Mouse (Mus musculus) hindbrain, embryonic 13.5 days (tissue): ENCODE results near the gene Suox. TPM values are rescaled to one million over a fixed set of nuclear protein-coding genes. Genes with fewer than 3 reads are reported as not detected.

Source experiments
- ATAC-seq: fragments of 200-750 bp; cut with Nextera tagmentation; 2 replicates; pipeline ENCODE4 v1.8.0; 2017; ENCODE audit warnings: moderate TSS enrichment; ENCODE audit not compliant: low FRiP score
- H3K27ac ChIP-seq: fragments of 300-500 bp; sonication (generic); 2 replicates; pipeline ENCODE4 v1.5.1; 2015; ENCODE audit warnings: inconsistent platforms, mild to moderate bottlenecking, moderate library complexity
- H3K27me3 ChIP-seq: fragments of 300-500 bp; sonication (generic); 2 replicates; pipeline ENCODE4 v1.6.1; 2015; ENCODE audit warnings: mild to moderate bottlenecking, inconsistent platforms
- H3K36me3 ChIP-seq: fragments of 300-500 bp; sonication (generic); 2 replicates; pipeline ENCODE4 v1.6.1; 2015; ENCODE audit warnings: mild to moderate bottlenecking, inconsistent platforms
- H3K4me1 ChIP-seq: fragments of 300-500 bp; sonication (generic); replicated peaks from 2 replicates; pipeline ENCODE4 v1.6.1; 2015; ENCODE audit warnings: inconsistent platforms
- H3K4me2 ChIP-seq: fragments of 300-500 bp; sonication (generic); 2 replicates; pipeline ENCODE4 v1.6.1; 2015; ENCODE audit warnings: inconsistent platforms, mild to moderate bottlenecking, moderate library complexity
- H3K4me3 ChIP-seq: fragments of 300-500 bp; sonication (generic); 2 replicates; pipeline ENCODE4 v1.5.1; 2015; ENCODE audit warnings: mild to moderate bottlenecking, inconsistent platforms
- H3K9ac ChIP-seq: fragments of 300-500 bp; sonication (generic); 2 replicates; pipeline ENCODE4 v1.6.1; 2015; ENCODE audit warnings: mild to moderate bottlenecking, inconsistent platforms
- H3K9me3 ChIP-seq: fragments of 300-500 bp; sonication (generic); 2 replicates; pipeline ENCODE4 v1.6.1; 2016; ENCODE audit warnings: inconsistent platforms
- WGBS: fragments of 180-500 bp; shearing (Covaris S2); methylation state at CpG from one replicate; pipeline ENCODE4 v1.1.7; 2015; 5-methylcytosine and 5-hydroxymethylcytosine counted together
- polyA plus RNA-seq: library from polyadenylated mRNA; unstranded; fragments of >200 nt; fragmentation: Nextera tagmentation; extraction: Ambion mirVana; gene quantifications from 2 replicates; pipeline ENCODE4 v1.2.1, GENCODE M21; 2015

The Suox gene
- polyA plus RNA-seq, 1 experiment from 2014 or later = 14.6 TPM

DNA sequence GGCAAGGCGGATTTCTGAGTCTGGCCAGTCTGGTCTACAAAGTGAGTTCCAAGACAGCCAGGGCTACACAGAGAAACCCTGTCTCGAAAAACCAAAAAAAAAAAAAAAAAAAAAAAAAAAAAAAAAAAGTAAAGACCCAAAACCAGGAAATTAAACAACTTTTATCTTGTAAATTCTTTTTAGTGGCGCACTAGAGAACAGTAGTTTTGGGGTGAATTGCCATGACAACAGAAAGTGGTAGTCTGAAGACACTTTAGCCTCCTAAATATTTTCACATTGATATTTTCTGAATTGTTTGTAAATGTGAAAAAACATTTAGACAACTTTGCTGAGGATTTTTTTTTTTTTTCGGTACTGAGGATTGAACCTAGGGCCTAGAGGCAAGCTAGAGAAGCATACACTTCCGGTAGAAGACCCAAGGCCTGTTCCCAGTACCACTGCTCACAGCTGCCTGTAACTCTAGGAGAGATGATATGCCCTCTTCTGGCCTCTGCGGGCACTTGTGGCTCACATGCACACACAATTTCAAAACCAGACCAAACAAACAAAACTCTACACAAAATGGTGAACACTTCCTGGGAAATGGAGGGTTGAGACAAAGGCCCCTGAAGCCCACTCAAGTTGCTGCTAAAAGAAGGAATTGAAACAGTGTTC, 23.3 kb upstream of the Suox start:
- no peaks in the 10 kb centered on the region for H3K27me3 ChIP-seq
- peak overlapping the region; percentile 40; the same call in 1 of the 2 replicates for H3K4me3 ChIP-seq
- peak overlapping the region; percentile 60 for H3K4me2 ChIP-seq
- no peak for ATAC-seq
- peaks cover 8% of the 10 kb centered on the region; the same call in 1 of the 2 replicates for H3K36me3 ChIP-seq
- 84% methylated on average over 6 of the region's 6 CpGs for WGBS
- peak overlapping the region; percentile 59 for H3K9ac ChIP-seq
- H3K27ac ChIP-seq = peak overlapping the region; percentile 78
- no peaks in the 10 kb centered on the region for H3K9me3 ChIP-seq
- peaks cover 11% of the 10 kb centered on the region for H3K4me1 ChIP-seq

- H3K4me1 ChIP-seq = peaks cover 11% of the 10 kb centered on the region
- peak; percentile 99 for ATAC-seq
- peak within 1 kb of the TSS; percentile 73 for H3K4me2 ChIP-seq
- H3K9ac ChIP-seq = peak within 1 kb of the TSS; percentile 98
- H3K9me3 ChIP-seq = no peaks in the 10 kb centered on the region
- H3K36me3 ChIP-seq = peaks cover 5% of the 10 kb centered on the region; the same call in 1 of the 2 replicates
- WGBS = 1% methylated on average over 40 of the region's 40 CpGs
- no peaks in the 10 kb centered on the region for H3K27me3 ChIP-seq
- peak within 1 kb of the TSS; percentile 97 for H3K27ac ChIP-seq
- peak within 1 kb of the TSS; percentile 94 for H3K4me3 ChIP-seq
Measured at GRCm38 (mm10) chr10:128695992-128696807, 22.3 kb upstream of the Suox start, which contains the start of gene Rab5b. Gene Rab5b (minus strand): TSS chr10:128696264.

DNA sequence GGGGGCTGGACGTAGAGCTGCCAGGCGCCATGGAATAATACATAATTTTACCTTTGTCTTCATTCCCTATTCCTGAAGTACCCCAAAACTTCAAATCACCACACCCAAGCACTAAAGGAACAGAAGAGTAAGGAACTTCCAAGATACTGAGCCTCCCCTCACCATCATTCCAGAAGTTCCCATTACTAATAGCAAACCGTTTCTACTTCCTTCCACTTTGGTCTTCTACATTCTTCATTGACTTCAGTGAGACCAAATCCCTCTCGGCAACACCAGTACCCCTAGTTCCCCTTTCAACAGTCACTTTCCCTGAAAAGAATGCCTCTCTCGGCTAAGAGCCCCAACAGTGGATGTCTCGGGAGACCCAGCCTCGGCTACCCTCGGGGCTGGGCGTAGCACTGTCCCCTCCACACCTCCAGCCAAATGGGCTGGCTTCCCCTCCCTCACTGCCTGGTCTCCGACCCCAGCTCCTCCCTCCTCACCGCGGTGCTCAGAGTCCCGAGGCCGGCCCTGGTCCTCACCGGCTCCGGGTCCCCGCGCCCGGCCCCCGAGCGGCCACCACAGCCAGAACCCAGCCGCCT, 21.6 kb upstream of the Suox start:
- H3K27me3 ChIP-seq = no peaks in the 10 kb centered on the region
- peak overlapping the region; percentile 97 for H3K27ac ChIP-seq
- H3K4me2 ChIP-seq = peak overlapping the region; percentile 73
- peaks cover 11% of the 10 kb centered on the region for H3K4me1 ChIP-seq
- 2% methylated on average over 22 of the region's 22 CpGs for WGBS
- H3K9me3 ChIP-seq = no peaks in the 10 kb centered on the region
- ATAC-seq = no peak
- H3K4me3 ChIP-seq = peak overlapping the region; percentile 94
- H3K9ac ChIP-seq = peak overlapping the region; percentile 98
- H3K36me3 ChIP-seq = peaks cover 3% of the 10 kb centered on the region

- H3K27ac ChIP-seq = peak overlapping the region; percentile 68
- H3K4me2 ChIP-seq = peak overlapping the region; percentile 86
- H3K4me3 ChIP-seq = peak overlapping the region; percentile 58
- H3K9ac ChIP-seq = peak overlapping the region; percentile 78; the same call in 1 of the 2 replicates
- H3K36me3 ChIP-seq = peaks cover 17% of the 10 kb centered on the region
- H3K4me1 ChIP-seq = peaks cover 13% of the 10 kb centered on the region
- peaks cover 11% of the 10 kb centered on the region for H3K27me3 ChIP-seq
- ATAC-seq = peak; percentile 9; the same call in 1 of the 2 replicates
- no peaks in the 10 kb centered on the region for H3K9me3 ChIP-seq
- 3% methylated on average over 9 of the region's 9 CpGs for WGBS
Measured at GRCm38 (mm10) chr10:128674469-128675008, 666 bp upstream of the Suox start.

GRCm38 (mm10) chr10:128671148-128671547, 2.7 kb downstream of the Suox start:
- Histone ChIP-seq H3K27me3 (peaks cover 11% of the 10 kb centered on the region), H3K9ac (no peak overlapping the region), H3K27ac (no peak overlapping the region), H3K9me3 (no peaks in the 10 kb centered on the region), H3K4me2 (no peak overlapping the region), H3K4me3 (no peak overlapping the region), H3K4me1 (peaks cover 29% of the 10 kb centered on the region), H3K36me3 (peaks cover 8% of the 10 kb centered on the region)
- ATAC-seq = no peak
- 93% methylated on average over 9 of the region's 9 CpGs for WGBS

GRCm38 (mm10) chr10:128668790-128669672, 4.8 kb downstream of the Suox start:
- H3K36me3 ChIP-seq = peaks cover 8% of the 10 kb centered on the region
- no peaks in the 10 kb centered on the region for H3K9me3 ChIP-seq
- ATAC-seq = peak; percentile 60
- H3K4me1 ChIP-seq = peaks cover 25% of the 10 kb centered on the region
- 1% methylated on average over 42 of the region's 42 CpGs for WGBS
- peaks cover 11% of the 10 kb centered on the region for H3K27me3 ChIP-seq
- H3K9ac ChIP-seq = peak overlapping the region; percentile 83
- H3K27ac ChIP-seq = peak overlapping the region; percentile 88
- H3K4me2 ChIP-seq = peak overlapping the region; percentile 76
- H3K4me3 ChIP-seq = peak overlapping the region; percentile 76

DNA sequence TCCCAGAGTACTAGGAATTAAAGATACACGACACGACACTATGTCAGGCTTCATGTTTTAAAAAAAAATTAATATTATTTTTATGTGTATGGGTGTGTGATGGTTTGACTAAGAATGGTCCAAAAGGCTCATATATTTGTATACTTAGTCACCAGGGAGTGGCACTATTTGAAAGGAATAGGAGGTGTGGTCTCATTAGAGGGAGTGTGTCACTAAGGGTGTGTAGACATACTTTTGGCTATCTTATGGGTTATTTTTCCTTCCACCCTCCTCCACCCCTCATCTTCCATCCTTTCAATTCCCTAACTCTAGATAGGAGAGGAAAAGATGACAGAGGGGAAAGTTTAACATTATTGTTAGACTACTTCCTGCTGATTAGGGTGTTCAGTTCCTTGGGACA, 8.1 kb downstream of the Suox start:
- no peaks in the 10 kb centered on the region for H3K9me3 ChIP-seq
- H3K36me3 ChIP-seq = no peaks in the 10 kb centered on the region; the same call in 1 of the 2 replicates
- H3K4me2 ChIP-seq = no peak overlapping the region
- H3K4me1 ChIP-seq = peaks cover 18% of the 10 kb centered on the region
- no peak overlapping the region for H3K9ac ChIP-seq
- peaks cover 7% of the 10 kb centered on the region; the same call in 1 of the 2 replicates for H3K27me3 ChIP-seq
- H3K4me3 ChIP-seq = no peak overlapping the region
- H3K27ac ChIP-seq = no peak overlapping the region
- no peak for ATAC-seq
- WGBS = 95% methylated on average over 2 of the region's 2 CpGs

GRCm38 (mm10) chr10:128665307-128665706, 8.6 kb downstream of the Suox start:
- Histone ChIP-seq H3K27ac (no peak overlapping the region), H3K9ac (no peak overlapping the region), H3K27me3 (peaks cover 3% of the 10 kb centered on the region; the same call in 1 of the 2 replicates), H3K4me3 (no peak overlapping the region), H3K4me1 (peaks cover 18% of the 10 kb centered on the region), H3K36me3 (no peaks in the 10 kb centered on the region), H3K4me2 (no peak overlapping the region), H3K9me3 (no peaks in the 10 kb centered on the region)
- no peak for ATAC-seq
- 90% methylated on average over 3 of the region's 3 CpGs for WGBS

- no peaks in the 10 kb centered on the region for H3K27me3 ChIP-seq
- 72% methylated on average over 3 of the region's 3 CpGs for WGBS
- H3K4me1 ChIP-seq = peaks cover 18% of the 10 kb centered on the region
- no peak overlapping the region for H3K4me3 ChIP-seq
- no peak overlapping the region for H3K27ac ChIP-seq
- no peak for ATAC-seq
- no peaks in the 10 kb centered on the region for H3K36me3 ChIP-seq
- H3K9me3 ChIP-seq = no peaks in the 10 kb centered on the region
- H3K9ac ChIP-seq = no peak overlapping the region
- H3K4me2 ChIP-seq = no peak overlapping the region
Measured at GRCm38 (mm10) chr10:128664808-128665207, 9.1 kb downstream of the Suox start.

DNA sequence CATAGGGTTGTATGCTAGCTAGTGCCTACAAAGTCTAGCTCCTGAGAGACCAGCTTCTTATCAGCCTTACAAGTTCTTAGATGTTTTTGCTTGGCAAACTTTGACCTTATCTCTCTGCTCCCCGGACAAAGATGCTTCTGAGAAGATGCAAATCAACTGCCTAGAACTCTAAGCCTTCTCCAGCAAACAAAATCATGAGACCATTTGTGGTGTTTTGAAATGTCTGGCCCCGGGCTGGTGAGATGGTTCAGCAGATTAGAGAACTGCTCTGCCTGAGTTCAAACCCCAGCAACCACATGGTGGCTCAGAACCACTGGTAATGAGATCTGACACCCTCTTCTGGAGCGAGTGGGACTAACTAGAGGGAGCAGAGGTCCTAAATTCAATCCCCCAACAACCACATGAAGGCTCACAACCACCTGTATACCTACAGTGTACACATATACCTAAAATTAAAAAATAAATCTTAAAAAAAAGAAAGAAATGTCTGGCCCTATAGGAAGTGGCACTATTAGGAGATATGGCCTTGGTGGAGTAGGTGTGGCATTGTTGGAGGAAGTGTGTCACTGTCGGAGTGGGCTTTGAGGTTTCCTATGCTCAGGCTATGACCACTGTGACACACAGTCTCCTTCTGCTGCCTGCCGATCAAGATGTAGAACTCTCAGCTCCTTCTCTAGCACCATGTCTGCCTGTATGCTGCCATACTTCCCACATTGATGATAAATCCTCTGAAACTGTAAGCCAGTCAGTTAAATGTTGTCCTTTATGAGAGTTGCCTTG, 10.2 kb downstream of the Suox start:
- no peak overlapping the region for H3K4me2 ChIP-seq
- no peak overlapping the region for H3K9ac ChIP-seq
- peaks cover 11% of the 10 kb centered on the region for H3K4me1 ChIP-seq
- no peak overlapping the region for H3K4me3 ChIP-seq
- ATAC-seq = no peak
- H3K27me3 ChIP-seq = no peaks in the 10 kb centered on the region
- 71% methylated on average over 5 of the region's 5 CpGs for WGBS
- no peaks in the 10 kb centered on the region for H3K9me3 ChIP-seq
- no peak overlapping the region for H3K27ac ChIP-seq
- no peaks in the 10 kb centered on the region for H3K36me3 ChIP-seq

DNA sequence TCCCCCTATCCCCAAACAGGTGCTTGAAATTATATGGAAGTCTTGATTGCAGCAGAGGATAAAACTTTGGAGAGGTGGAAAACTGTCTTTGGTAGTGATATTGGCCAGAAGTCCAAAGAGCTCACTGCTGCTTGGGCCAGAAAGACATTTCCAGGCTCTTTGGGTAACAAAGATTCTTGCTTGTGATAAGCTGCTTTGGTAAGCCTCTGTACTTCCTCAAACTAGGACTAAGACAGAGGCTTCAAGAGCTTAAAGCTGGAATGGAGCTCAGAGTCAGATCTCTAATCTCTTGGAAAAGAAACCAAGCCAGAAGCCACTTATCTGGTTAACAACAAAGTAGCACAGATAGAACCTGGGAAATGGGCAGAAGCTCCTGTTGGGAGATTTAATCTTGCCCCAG, 11.4 kb downstream of the Suox start:
- no peak for ATAC-seq
- Histone ChIP-seq H3K9me3 (no peaks in the 10 kb centered on the region), H3K9ac (no peak overlapping the region), H3K27me3 (no peaks in the 10 kb centered on the region), H3K4me1 (no peaks in the 10 kb centered on the region), H3K4me3 (no peak overlapping the region), H3K27ac (no peak overlapping the region), H3K4me2 (no peak overlapping the region), H3K36me3 (no peaks in the 10 kb centered on the region)
